Mouse (Mus musculus) myocyte (in vitro differentiated cells): Measurements from ENCODE around the gene Pten. TPM values are rescaled to one million over a fixed set of nuclear protein-coding genes. Genes with fewer than 3 reads are reported as not detected.

Source experiments
- H3K27me3 ChIP-seq: one replicate; pipeline ENCODE4 v1.6.1; 2011; ENCODE audit not compliant: control insufficient read depth, insufficient read depth, insufficient read length
- H3K36me3 ChIP-seq: one replicate; pipeline ENCODE4 v1.6.1; 2011; ENCODE audit not compliant: control insufficient read depth, insufficient read depth
- H3K4me2 ChIP-seq: one replicate; pipeline ENCODE4 v1.6.1; 2011; ENCODE audit warnings: low read depth, control low read depth
- H3K4me3 ChIP-seq: one replicate; pipeline ENCODE4 v1.5.1; 2011; ENCODE audit warnings: mild to moderate bottlenecking, control low read depth, moderate library complexity
- H3K79me2 ChIP-seq: one replicate; pipeline ENCODE4 v1.6.1; 2011; ENCODE audit not compliant: control insufficient read depth, insufficient read depth
- H3ac ChIP-seq: one replicate; pipeline ENCODE4 v1.6.1; 2011; ENCODE audit not compliant: control insufficient read depth, insufficient read length
- CEBPB ChIP-seq: IDR thresholded peaks from 2 replicates; pipeline ENCODE4 v1.6.1; 2011; ENCODE audit warnings: mild to moderate bottlenecking, moderate library complexity; ENCODE audit not compliant: poor library complexity, insufficient read depth, severe bottlenecking
- E2F4 ChIP-seq: IDR thresholded peaks from one replicate; pipeline ENCODE4 v1.6.1; 2011; ENCODE audit warnings: mild to moderate bottlenecking, control low read depth, moderate library complexity; ENCODE audit not compliant: insufficient read depth
- MAX ChIP-seq: IDR thresholded peaks from one replicate; pipeline ENCODE4 v1.6.1; 2011; ENCODE audit warnings: low read depth, mild to moderate bottlenecking, control low read depth
- MYOD1 ChIP-seq, 3 experiments: IDR thresholded peaks; one replicate each; pipeline ENCODE4 v1.6.1; 2011; ENCODE audit warnings: control low read depth in 2 of 3, low read depth in 2 of 3, mild to moderate bottlenecking in 2 of 3, moderate library complexity in 1 of 3; ENCODE audit not compliant: insufficient read length in 2 of 3, control insufficient read depth in 1 of 3
- MYOG ChIP-seq, 3 experiments: IDR thresholded peaks; one replicate each; pipeline ENCODE4 v1.6.1; 2011; ENCODE audit warnings: control low read depth in 2 of 3, low read depth in 2 of 3, mild to moderate bottlenecking in 2 of 3; ENCODE audit not compliant: insufficient read length in 2 of 3, control insufficient read depth in 1 of 3, insufficient read depth in 1 of 3
- POLR2A ChIP-seq: IDR thresholded peaks from one replicate; pipeline ENCODE4 v1.6.1; 2011; ENCODE audit warnings: low read depth, mild to moderate bottlenecking, control low read depth, moderate library complexity; ENCODE audit not compliant: insufficient read length
- POLR2AphosphoS2 ChIP-seq: IDR thresholded peaks from one replicate; pipeline ENCODE4 v1.6.1; 2011; ENCODE audit warnings: low read depth, control low read depth; ENCODE audit not compliant: insufficient read length
- REST ChIP-seq: IDR thresholded peaks from one replicate; pipeline ENCODE4 v1.6.1; 2011; ENCODE audit warnings: mild to moderate bottlenecking, control low read depth, moderate library complexity; ENCODE audit not compliant: insufficient read depth, insufficient read length
- SRF ChIP-seq: IDR thresholded peaks from one replicate; pipeline ENCODE4 v1.6.1; 2011; ENCODE audit warnings: low read depth; ENCODE audit not compliant: control insufficient read depth, insufficient read length
- TCF12 ChIP-seq: IDR thresholded peaks from one replicate; pipeline ENCODE4 v1.6.1; 2011; ENCODE audit warnings: mild to moderate bottlenecking, control low read depth; ENCODE audit not compliant: poor library complexity, insufficient read depth, severe bottlenecking
- TCF3 ChIP-seq: IDR thresholded peaks from one replicate; pipeline ENCODE4 v1.6.1; 2011; ENCODE audit warnings: low read depth, control low read depth; ENCODE audit not compliant: insufficient read length
- USF1 ChIP-seq: IDR thresholded peaks from one replicate; pipeline ENCODE4 v1.6.1; 2011; ENCODE audit warnings: low read depth, mild to moderate bottlenecking, control low read depth, moderate library complexity
- polyA plus RNA-seq: library from polyadenylated mRNA; unstranded; fragments of >200 nt; fragmentation: generic; extraction: Trizol; gene quantifications from one replicate; pipeline ENCODE4 v1.2.1, GENCODE M21; 2012; ENCODE audit warnings: missing spikeins

Pten gene
- polyA plus RNA-seq, 1 experiment = 8.9 TPM

DNA sequence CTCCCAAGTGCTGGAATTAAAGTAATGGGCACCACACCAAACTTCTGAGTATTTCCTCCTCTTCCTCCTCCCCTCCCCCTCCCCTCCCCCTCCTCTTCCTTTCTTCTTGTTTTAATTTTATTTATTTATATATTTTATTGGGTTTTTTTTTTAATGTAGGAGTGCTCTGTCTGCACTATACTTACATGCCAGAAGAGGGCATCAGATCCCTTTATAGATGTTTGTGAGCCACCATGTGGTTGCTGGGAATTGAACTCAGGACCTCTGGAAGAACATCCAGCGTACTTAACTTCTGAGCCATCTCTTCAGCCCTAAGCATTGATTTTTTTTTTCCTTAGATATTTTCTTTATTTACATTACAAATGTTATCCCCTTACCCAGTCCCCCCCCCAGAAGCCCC, 37.0 kb upstream of the Pten start:
- no peaks in the 10 kb centered on the region for H3K36me3 ChIP-seq
- TF ChIP-seq SRF (no peak), MAX (no peak), TCF12 (no peak), USF1 (no peak), TCF3 (no peak)
- H3ac ChIP-seq = no peak overlapping the region

DNA sequence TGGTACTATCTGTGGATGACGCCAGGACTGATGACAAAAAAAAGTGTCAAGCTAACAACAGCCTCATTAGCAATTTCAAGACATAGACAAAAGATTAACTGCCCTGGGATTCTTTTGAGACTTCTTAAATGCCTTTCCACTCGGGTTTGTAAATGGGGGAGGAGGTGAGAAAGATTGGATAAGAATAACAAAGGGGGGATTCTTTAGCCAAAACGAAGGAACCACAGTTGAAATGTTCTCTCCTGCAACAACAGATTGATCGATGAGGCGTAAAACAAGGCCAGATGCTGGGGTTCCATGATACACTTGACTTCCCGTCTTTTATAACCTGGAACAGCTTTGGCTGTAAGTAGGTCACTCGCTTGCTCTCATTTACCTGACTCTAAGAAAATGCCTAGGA, 33.5 kb upstream of the Pten start:
- Histone ChIP-seq H3K36me3 (no peaks in the 10 kb centered on the region), H3K4me3 (no peak overlapping the region), H3K79me2 (no peaks in the 10 kb centered on the region), H3ac (no peak overlapping the region), H3K4me2 (no peak overlapping the region), H3K27me3 (peaks cover 2% of the 10 kb centered on the region)
- TF ChIP-seq MYOG (IDR thresholded peaks at IDR 0.05; ENCODE audit: control insufficient read depth in 1 of 3, insufficient read depth in 1 of 3, insufficient read length in 2 of 3, low read depth in 2 of 3) = no peak
- TF ChIP-seq TCF3 = no peak
- TF ChIP-seq TCF12 = no peak
- no peak for TF ChIP-seq SRF
- TF ChIP-seq POLR2A = no peak

More for the DNA sequence above, 37.0 kb upstream of the Pten start:
- no peaks in the 10 kb centered on the region for H3K27me3 ChIP-seq
- H3K4me2 ChIP-seq = no peak overlapping the region
- no peak overlapping the region for H3K4me3 ChIP-seq
- no peaks in the 10 kb centered on the region for H3K79me2 ChIP-seq

DNA sequence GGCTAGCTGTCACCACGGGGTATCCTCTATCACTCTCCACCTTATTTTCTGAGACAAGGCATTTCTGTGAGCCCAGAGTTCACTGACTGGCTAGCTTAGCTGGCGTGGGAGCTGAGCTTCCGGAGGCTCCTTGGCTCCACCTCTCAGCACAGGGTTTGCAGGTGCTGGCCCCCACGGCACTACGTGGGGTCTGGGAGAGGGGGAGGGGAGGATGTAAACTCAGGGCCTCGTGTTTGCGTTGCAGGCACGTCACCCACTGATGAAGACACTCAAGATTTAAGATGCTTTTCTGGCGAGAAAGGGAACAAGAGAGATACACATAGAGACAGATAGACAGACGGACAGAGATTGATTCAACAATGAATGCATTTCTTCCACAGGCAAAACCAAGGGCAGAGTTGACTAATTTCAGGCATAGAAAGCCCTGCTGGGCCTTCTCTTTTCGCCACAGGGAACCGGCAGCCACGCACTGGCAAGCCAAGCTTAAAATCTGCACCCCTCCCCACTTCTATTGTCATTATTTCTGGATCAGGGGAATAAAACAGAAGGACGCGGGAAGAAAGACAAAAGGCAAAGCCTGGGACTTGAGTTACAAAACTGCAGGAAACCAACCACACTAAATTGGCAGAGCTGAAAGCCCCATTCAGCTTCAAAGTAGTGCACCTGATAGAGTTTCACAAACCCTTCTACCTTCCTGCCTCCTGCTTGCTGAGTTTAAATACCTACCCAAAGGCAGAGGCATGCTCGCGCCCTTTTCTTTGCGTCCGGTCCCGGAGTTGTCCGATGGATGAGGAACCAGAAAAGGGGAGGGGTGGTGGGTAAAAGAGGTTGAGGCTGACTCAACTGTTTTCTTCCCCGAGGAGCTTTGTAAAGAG, 30.6 kb upstream of the Pten start:
- peaks cover 6% of the 10 kb centered on the region for H3K27me3 ChIP-seq
- H3K36me3 ChIP-seq = no peaks in the 10 kb centered on the region
- H3K4me3 ChIP-seq = no peak overlapping the region
- H3ac ChIP-seq = no peak overlapping the region
- no peaks in the 10 kb centered on the region for H3K79me2 ChIP-seq
- TF ChIP-seq POLR2AphosphoS2 (no peak), SRF (no peak), TCF12 (no peak), CEBPB (no peak)
- H3K4me2 ChIP-seq = no peak overlapping the region

DNA sequence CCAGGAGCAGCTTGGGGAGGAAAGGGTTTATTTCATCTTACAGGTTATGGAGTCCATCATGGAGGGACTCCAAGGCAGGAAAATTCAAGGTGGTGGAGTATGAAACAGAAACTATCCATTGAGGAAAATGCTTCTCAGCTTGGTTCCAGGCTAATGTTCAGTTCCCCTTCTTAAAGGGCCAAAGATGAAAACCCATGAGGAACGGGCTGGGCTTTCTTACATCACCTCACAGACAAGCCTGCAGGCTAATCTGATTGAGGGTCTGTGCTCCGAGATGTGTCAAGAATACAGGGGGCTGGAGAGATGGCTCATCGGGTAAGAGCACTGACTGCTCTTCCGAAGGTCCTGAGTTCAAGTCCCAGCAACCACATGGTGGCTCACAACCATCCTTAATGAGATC, 27.5 kb upstream of the Pten start:
- Histone ChIP-seq H3K79me2 (no peaks in the 10 kb centered on the region), H3K4me3 (no peak overlapping the region), H3K36me3 (no peaks in the 10 kb centered on the region), H3K27me3 (peaks cover 6% of the 10 kb centered on the region), H3K4me2 (no peak overlapping the region), H3ac (no peak overlapping the region)
- TF ChIP-seq CEBPB (no peak), USF1 (no peak), MYOG (IDR thresholded peaks at IDR 0.05; ENCODE audit: control insufficient read depth in 1 of 3, insufficient read depth in 1 of 3, insufficient read length in 2 of 3, low read depth in 2 of 3) (no peak), MYOD1 (IDR thresholded peaks at IDR 0.05; ENCODE audit: control insufficient read depth in 1 of 3, insufficient read length in 2 of 3, low read depth in 2 of 3) (no peak), REST (no peak), TCF3 (no peak)

DNA sequence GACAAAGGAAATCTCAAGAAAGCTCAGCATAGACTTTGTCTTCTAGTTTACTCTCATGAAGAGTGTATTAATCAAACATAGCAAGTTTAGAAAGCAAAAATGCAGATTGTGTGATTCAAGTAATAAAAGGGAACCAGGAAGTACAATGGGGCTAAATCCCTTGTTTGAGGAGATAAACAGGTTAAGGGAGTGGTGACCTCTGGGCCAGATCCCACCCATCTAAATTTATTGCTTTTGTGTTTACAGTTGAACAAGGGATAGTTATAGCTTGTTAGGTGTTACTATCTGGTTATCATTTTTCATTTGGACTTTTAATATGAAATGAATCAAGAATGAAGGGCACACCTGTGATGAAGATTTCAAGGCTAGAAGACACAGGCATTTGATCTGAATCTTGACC, 24.4 kb upstream of the Pten start:
- H3K4me2 ChIP-seq = no peak overlapping the region
- no peaks in the 10 kb centered on the region for H3K36me3 ChIP-seq
- peaks cover 6% of the 10 kb centered on the region for H3K27me3 ChIP-seq
- H3K79me2 ChIP-seq = no peaks in the 10 kb centered on the region
- no peak overlapping the region for H3K4me3 ChIP-seq
- no peak overlapping the region for H3ac ChIP-seq
- TF ChIP-seq MYOG (IDR thresholded peaks at IDR 0.05; ENCODE audit: control insufficient read depth in 1 of 3, insufficient read depth in 1 of 3, insufficient read length in 2 of 3, low read depth in 2 of 3) (no peak), REST (no peak), USF1 (no peak), E2F4 (no peak), MYOD1 (IDR thresholded peaks at IDR 0.05; ENCODE audit: control insufficient read depth in 1 of 3, insufficient read length in 2 of 3, low read depth in 2 of 3) (no peak), TCF12 (no peak), MAX (no peak), CEBPB (no peak), TCF3 (no peak), POLR2A (no peak), POLR2AphosphoS2 (no peak), SRF (no peak)
